Mouse (Mus musculus): ENCODE results near the gene Fam81a. TPM values are rescaled to one million over a fixed set of nuclear protein-coding genes. Genes with fewer than 3 reads are reported as not detected.

Gene Fam81a
- total and polyA plus RNA-seq, 2 experiments from 2014 or later: 22.3 to 28.2 TPM

GRCm38 (mm10) chr9:70140871-70141796 is 1.2 kb downstream of the Fam81a start:
- peaks cover 8% of the 10 kb centered on the region; the same call in 1 of the 2 replicates for H3K27me3 ChIP-seq (ENCODE audit: control insufficient read depth, insufficient read depth, low read length)
- peak overlapping the region; percentile 48 for H3K9ac ChIP-seq (replicated peaks; ENCODE audit: low read depth, low read length)
- ATAC-seq (ENCODE audit: insufficient read depth, low read depth): peak; percentile 80
- peak; percentile 53 for DNase-seq (ENCODE audit: low spot score)
- no peak for TF ChIP-seq CTCF (IDR thresholded peaks at IDR 0.05; ENCODE audit: low read depth)
- TF ChIP-seq EP300 (IDR thresholded peaks at IDR 0.05; ENCODE audit: low read depth): no peak
- peak overlapping the region; percentile 27; the same call in 1 of the 2 replicates for H3K27ac ChIP-seq (ENCODE audit: low read depth)
- peaks cover 10% of the 10 kb centered on the region for H3K4me1 ChIP-seq (ENCODE audit: control insufficient read depth, insufficient read depth)
- H3K4me3 ChIP-seq (ENCODE audit: low read depth, low read length): peak overlapping the region; percentile 70
- under 1% methylated on average over 80 of the region's 87 CpGs for WGBS
- no peaks in the 10 kb centered on the region for H3K36me3 ChIP-seq (replicated peaks; ENCODE audit: control insufficient read depth, insufficient read depth, low read length)
- no peaks in the 10 kb centered on the region for H3K9me3 ChIP-seq (replicated peaks; ENCODE audit: control insufficient read depth, low read length)
- peak overlapping the region; percentile 94 for H3K4me2 ChIP-seq (ENCODE audit: low read depth, low read length)

GRCm38 (mm10) chr9:70140340-70140739 is 2.0 kb downstream of the Fam81a start:
- TF ChIP-seq CTCF (IDR thresholded peaks at IDR 0.05; ENCODE audit: low read depth) (no peak), EP300 (IDR thresholded peaks at IDR 0.05; ENCODE audit: low read depth) (no peak)
- Histone ChIP-seq H3K27me3 (ENCODE audit: control insufficient read depth, insufficient read depth, low read length) (peaks cover 8% of the 10 kb centered on the region; the same call in 1 of the 2 replicates), H3K4me1 (ENCODE audit: control insufficient read depth, insufficient read depth) (peaks cover 10% of the 10 kb centered on the region), H3K27ac (ENCODE audit: low read depth) (peak overlapping the region; percentile 27; the same call in 1 of the 2 replicates), H3K9ac (replicated peaks; ENCODE audit: low read depth, low read length) (no peak overlapping the region), H3K36me3 (replicated peaks; ENCODE audit: control insufficient read depth, insufficient read depth, low read length) (no peaks in the 10 kb centered on the region), H3K4me2 (ENCODE audit: low read depth, low read length) (peak overlapping the region; percentile 94), H3K9me3 (replicated peaks; ENCODE audit: control insufficient read depth, low read length) (no peaks in the 10 kb centered on the region), H3K4me3 (ENCODE audit: low read depth, low read length) (peak overlapping the region; percentile 70)
- ATAC-seq (ENCODE audit: insufficient read depth, low read depth): no peak
- 50% methylated on average over 4 of the region's 4 CpGs for WGBS
- DNase-seq (ENCODE audit: low spot score): no peak

GRCm38 (mm10) chr9:70139331-70139885 is 3.0 kb downstream of the Fam81a start:
- no peak for ATAC-seq (ENCODE audit: insufficient read depth, low read depth)
- H3K4me1 ChIP-seq (ENCODE audit: control insufficient read depth, insufficient read depth): peaks cover 10% of the 10 kb centered on the region
- no peaks in the 10 kb centered on the region for H3K36me3 ChIP-seq (replicated peaks; ENCODE audit: control insufficient read depth, insufficient read depth, low read length)
- TF ChIP-seq EP300 (IDR thresholded peaks at IDR 0.05; ENCODE audit: low read depth) (no peak), CTCF (IDR thresholded peaks at IDR 0.05; ENCODE audit: low read depth) (no peak)
- no peak for DNase-seq (ENCODE audit: low spot score)
- H3K27me3 ChIP-seq (ENCODE audit: control insufficient read depth, insufficient read depth, low read length): peaks cover 8% of the 10 kb centered on the region; the same call in 1 of the 2 replicates
- 39% methylated on average over 7 of the region's 7 CpGs for WGBS
- H3K27ac ChIP-seq (ENCODE audit: low read depth): peak overlapping the region; percentile 32; the same call in 1 of the 2 replicates
- H3K9ac ChIP-seq (replicated peaks; ENCODE audit: low read depth, low read length): no peak overlapping the region
- no peaks in the 10 kb centered on the region for H3K9me3 ChIP-seq (replicated peaks; ENCODE audit: control insufficient read depth, low read length)
- no peak overlapping the region for H3K4me3 ChIP-seq (ENCODE audit: low read depth, low read length)
- H3K4me2 ChIP-seq (ENCODE audit: low read depth, low read length): 0 out of 2 replicates have a peak overlapping the region, but pooled peaks have one; percentile 8

DNA sequence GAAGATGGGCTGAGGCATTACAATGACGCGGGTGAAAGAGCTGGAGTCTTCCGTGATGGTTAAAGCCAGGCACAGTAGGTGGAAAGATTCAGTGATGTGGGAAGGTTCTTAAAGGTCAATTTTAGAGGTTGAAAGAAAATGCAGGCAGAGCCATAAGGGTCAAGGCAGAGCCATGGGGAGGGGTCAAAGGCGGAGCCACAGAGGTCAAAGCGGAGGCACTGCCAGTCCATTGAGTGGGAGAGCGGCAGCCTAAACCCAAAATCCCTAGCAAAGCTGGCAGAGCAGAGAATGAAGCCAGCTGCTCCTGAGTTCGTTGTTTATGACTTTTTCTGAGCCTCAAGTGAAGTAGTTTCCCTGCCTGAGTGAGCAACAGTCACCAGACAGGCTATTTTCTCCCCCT is 3.8 kb downstream of the Fam81a start:
- no peaks in the 10 kb centered on the region for H3K9me3 ChIP-seq (replicated peaks; ENCODE audit: control insufficient read depth, low read length)
- TF ChIP-seq CTCF (IDR thresholded peaks at IDR 0.05; ENCODE audit: low read depth) (no peak), EP300 (IDR thresholded peaks at IDR 0.05; ENCODE audit: low read depth) (no peak)
- H3K4me1 ChIP-seq (ENCODE audit: control insufficient read depth, insufficient read depth): peaks cover 10% of the 10 kb centered on the region
- DNase-seq (ENCODE audit: low spot score) (no peak), ATAC-seq (ENCODE audit: insufficient read depth, low read depth) (no peak)
- no peak overlapping the region for H3K4me3 ChIP-seq (ENCODE audit: low read depth, low read length)
- H3K9ac ChIP-seq (replicated peaks; ENCODE audit: low read depth, low read length): no peak overlapping the region
- H3K27me3 ChIP-seq (ENCODE audit: control insufficient read depth, insufficient read depth, low read length): peaks cover 8% of the 10 kb centered on the region; the same call in 1 of the 2 replicates
- WGBS: 83% methylated on average over 7 of the region's 7 CpGs
- no peak overlapping the region for H3K4me2 ChIP-seq (ENCODE audit: low read depth, low read length)
- no peak overlapping the region for H3K27ac ChIP-seq (ENCODE audit: low read depth)
- no peaks in the 10 kb centered on the region for H3K36me3 ChIP-seq (replicated peaks; ENCODE audit: control insufficient read depth, insufficient read depth, low read length)

GRCm38 (mm10) chr9:70137991-70138390 is 4.4 kb downstream of the Fam81a start:
- WGBS: 86% methylated on average over 5 of the region's 5 CpGs
- H3K4me2 ChIP-seq (ENCODE audit: low read depth, low read length): no peak overlapping the region
- peaks cover 10% of the 10 kb centered on the region for H3K4me1 ChIP-seq (ENCODE audit: control insufficient read depth, insufficient read depth)
- H3K36me3 ChIP-seq (replicated peaks; ENCODE audit: control insufficient read depth, insufficient read depth, low read length): no peaks in the 10 kb centered on the region
- DNase-seq (ENCODE audit: low spot score) (no peak), ATAC-seq (ENCODE audit: insufficient read depth, low read depth) (no peak)
- no peaks in the 10 kb centered on the region for H3K9me3 ChIP-seq (replicated peaks; ENCODE audit: control insufficient read depth, low read length)
- H3K4me3 ChIP-seq (ENCODE audit: low read depth, low read length): no peak overlapping the region
- no peak overlapping the region for H3K9ac ChIP-seq (replicated peaks; ENCODE audit: low read depth, low read length)
- H3K27ac ChIP-seq (ENCODE audit: low read depth): no peak overlapping the region
- TF ChIP-seq EP300 (IDR thresholded peaks at IDR 0.05; ENCODE audit: low read depth): no peak
- no peak for TF ChIP-seq CTCF (IDR thresholded peaks at IDR 0.05; ENCODE audit: low read depth)
- H3K27me3 ChIP-seq (ENCODE audit: control insufficient read depth, insufficient read depth, low read length): peaks cover 8% of the 10 kb centered on the region; the same call in 1 of the 2 replicates

Data from heart, postnatal 0 days (tissue).